8 mouse cellular contexts compared by ENCODE assay signal in genomic region chr9:94538823-94539143, GRCm38 (mm10). TPM values are rescaled to one million over a fixed set of nuclear protein-coding genes. Genes with fewer than 3 reads are reported as not detected.
DNase-seq lines count a peak whose midpoint lies in the region; ATAC-seq and TF ChIP-seq lines count a peak whose summit lies in the region.

No protein-coding gene starts in this region.

- H3K4me1 ChIP-seq in heart, embryonic 10.5 days: peaks cover 13% of the 10 kb centered on the region; the same call in 1 of the 2 replicates
- peaks cover 37% of the 10 kb centered on the region for H3K4me1 ChIP-seq in forebrain, embryonic 13.5 days
- peaks cover 12 to 18% of the 10 kb centered on the region in 2 experiments for H3K4me1 ChIP-seq in liver, embryonic 14.5 days (replicated peaks; ENCODE audit: control insufficient read depth in 2 of 2, insufficient read depth in 2 of 2, low read length in 1 of 2)

- no peak for DNase-seq in heart, embryonic 10.5 days (ENCODE audit: low spot score)
- no peak for DNase-seq in heart, postnatal 10 days
- no peak for DNase-seq in liver, embryonic 14.5 days (ENCODE audit: low read depth in 3 of 3, low spot score in 3 of 3)
- no peak for DNase-seq in right cerebral cortex, adult 18-20 months
- no peak for DNase-seq in left cerebral cortex, adult 11 months (ENCODE audit: low spot score)
- no peak for DNase-seq in layer of hippocampus, postnatal 14 days (ENCODE audit: low spot score in 2 of 2)

- H3ac ChIP-seq in C2C12 (ENCODE audit: control insufficient read depth, insufficient read length, low read depth): peak overlapping the region; percentile 59

- H3K4me2 ChIP-seq in forebrain, embryonic 13.5 days: peak overlapping the region; percentile 88
- H3K4me2 ChIP-seq in liver, embryonic 14.5 days (ENCODE audit: low read depth): peak overlapping the region; percentile 98

- intact Hi-C loops in heart, postnatal 10 days (cut with DNase I): loop anchor here (2.0 to 10.0 kb wide), 4 partner anchors 44 to 976 kb away; partner anchors contain the start of gene U2surp

- under 1% methylated on average over 22 of the region's 22 CpGs for WGBS in heart, embryonic 10.5 days
- under 1% methylated on average over 22 of the region's 22 CpGs for WGBS in forebrain, embryonic 13.5 days
- WGBS in liver, embryonic 14.5 days (ENCODE audit: insufficient replicate concordance): under 1% methylated on average over 22 of the region's 22 CpGs

- H3K79me3 ChIP-seq in C2C12 (ENCODE audit: low read depth): peaks cover 35% of the 10 kb centered on the region

- H3K27ac ChIP-seq in heart, embryonic 10.5 days: peak overlapping the region; percentile 94
- H3K27ac ChIP-seq in forebrain, embryonic 13.5 days: peak overlapping the region; percentile 93
- H3K27ac ChIP-seq in liver, embryonic 14.5 days: peak overlapping the region; percentile 84

- H3K79me2 ChIP-seq in C2C12 (ENCODE audit: control insufficient read depth, insufficient read depth): peaks cover 51% of the 10 kb centered on the region

- peak overlapping the region; percentile 86 for H3K9ac ChIP-seq in forebrain, embryonic 13.5 days
- H3K9ac ChIP-seq in liver, embryonic 14.5 days (replicated peaks): peak overlapping the region; percentile 89

- no peak for TF ChIP-seq CTCF in C2C12 (IDR thresholded peaks at IDR 0.05; ENCODE audit: control insufficient read depth, insufficient read depth, insufficient read length)
- 0 out of 2 replicates have a peak, but pooled peaks have one; percentile 7 for TF ChIP-seq CTCF in liver, embryonic 14.5 days (IDR thresholded peaks at IDR 0.05; ENCODE audit: low read depth)

- H3K27me3 ChIP-seq in heart, embryonic 10.5 days (ENCODE audit: insufficient read depth, poor library complexity, severe bottlenecking): no peaks in the 10 kb centered on the region
- no peaks in the 10 kb centered on the region for H3K27me3 ChIP-seq in C2C12 (ENCODE audit: control insufficient read depth, insufficient read depth, insufficient read length)
- no peaks in the 10 kb centered on the region for H3K27me3 ChIP-seq in forebrain, embryonic 13.5 days
- H3K27me3 ChIP-seq in liver, embryonic 14.5 days (ENCODE audit: control insufficient read depth, insufficient read depth, low read length): no peaks in the 10 kb centered on the region

- H3K9me3 ChIP-seq in heart, embryonic 10.5 days: no peaks in the 10 kb centered on the region
- no peaks in the 10 kb centered on the region for H3K9me3 ChIP-seq in forebrain, embryonic 13.5 days (replicated peaks)
- H3K9me3 ChIP-seq in liver, embryonic 14.5 days (ENCODE audit: control insufficient read depth, low read length): no peaks in the 10 kb centered on the region

- peak overlapping the region; percentile 87 for H3K4me3 ChIP-seq in heart, embryonic 10.5 days
- H3K4me3 ChIP-seq in C2C12 (ENCODE audit: insufficient read depth, poor library complexity, severe bottlenecking): peak overlapping the region; percentile 75
- peak overlapping the region; percentile 80 for H3K4me3 ChIP-seq in forebrain, embryonic 13.5 days
- H3K4me3 ChIP-seq in liver, embryonic 14.5 days (ENCODE audit: insufficient read depth in 1 of 2, low read depth in 2 of 2, low read length in 2 of 2): peak overlapping the region; percentile 67 to 88

- no peak for TF ChIP-seq EP300 in liver, embryonic 14.5 days (IDR thresholded peaks at IDR 0.05; ENCODE audit: low read depth)

- ATAC-seq in forebrain, embryonic 13.5 days: no peak
- ATAC-seq in liver, embryonic 14.5 days (ENCODE audit: insufficient read depth): peak; percentile 32

- no peaks in the 10 kb centered on the region for H3K36me3 ChIP-seq in heart, embryonic 10.5 days
- no peaks in the 10 kb centered on the region for H3K36me3 ChIP-seq in C2C12 (ENCODE audit: control insufficient read depth, insufficient read depth)
- H3K36me3 ChIP-seq in forebrain, embryonic 13.5 days (ENCODE audit: poor library complexity, severe bottlenecking): no peaks in the 10 kb centered on the region
- no peaks in the 10 kb centered on the region for H3K36me3 ChIP-seq in liver, embryonic 14.5 days (replicated peaks; ENCODE audit: control insufficient read depth, insufficient read depth, low read depth)

TF ChIP-seq in C2C12, 6 proteins besides CTCF, POLR2A, EP300 and RAD21:
- TF ChIP-seq FOSL1 (IDR thresholded peaks at IDR 0.05; ENCODE audit: insufficient read depth, low read length, poor library complexity, severe bottlenecking): no peak
- no peak for TF ChIP-seq MYOG (IDR thresholded peaks at IDR 0.05; ENCODE audit: control insufficient read depth, extremely low read depth, insufficient read length)
- no peak for TF ChIP-seq USF1 (IDR thresholded peaks at IDR 0.05; ENCODE audit: low read depth)
- peak; percentile 48 for TF ChIP-seq MAX (IDR thresholded peaks at IDR 0.05)
- no peak for TF ChIP-seq MYOD1 (IDR thresholded peaks at IDR 0.05; ENCODE audit: control insufficient read depth, insufficient read length, low read depth)
- TF ChIP-seq CEBPB (IDR thresholded peaks at IDR 0.05; ENCODE audit: low read depth): no peak

RNA-seq across cellular contexts. Expression of gene 1190002N15Rik, which starts 0.9 kb away (rescaled TPM):
- 13.4 and 22.9 TPM in 2 replicates for polyA plus RNA-seq in heart, embryonic 10.5 days (2016; fragmentation: Nextera tagmentation; extraction: Ambion mirVana)
- total RNA-seq in heart, postnatal 10 days (2021): 10 to 100 TPM; 26.3 to 38.5 TPM
- polyA plus RNA-seq in C2C12 (2012; fragmentation: generic; extraction: Trizol): 25.4 TPM
- polyA plus RNA-seq in forebrain, embryonic 13.5 days (2015; fragmentation: Nextera tagmentation; extraction: Ambion mirVana): 4.3 and 4.4 TPM in 2 replicates
- 5.8 and 7.9 TPM in 2 replicates for polyA plus RNA-seq in liver, embryonic 14.5 days (2012; rRNA removed)
- polyA plus RNA-seq in liver, embryonic 14.5 days (2014; fragmentation: Nextera tagmentation; extraction: Ambion mirVana): 5.2 and 8.9 TPM in 2 replicates
- total RNA-seq in layer of hippocampus, postnatal 14 days (2021): 10 to 100 TPM; 14.1 to 15.3 TPM
